Mouse (Mus musculus): Measurements from ENCODE around the gene Nup155. TPM values are rescaled to one million over a fixed set of nuclear protein-coding genes. Genes with fewer than 3 reads are reported as not detected.
"Not testable (repeated sequence)": the region's sequence is repeated elsewhere in the genome, so short reads cannot be mapped to it uniquely, and the experiment has no call there.

Gene Nup155
- 1 to 10 TPM; 9.1 to 9.6 TPM for total RNA-seq (2021)
- long read RNA-seq, experiment 1, full-length matches to known transcripts = 2 of 2 reads
- long read RNA-seq, experiment 1, partial matches to known transcripts = 0 of 2 reads
- long read RNA-seq, experiment 1, other reads (novel, unspliced or antisense) = 0 of 2 reads
- long read RNA-seq, experiment 2, partial matches to known transcripts = 3 of 3 reads
- long read RNA-seq, experiment 2, other reads (novel, unspliced or antisense) = 0 of 3 reads

DNA sequence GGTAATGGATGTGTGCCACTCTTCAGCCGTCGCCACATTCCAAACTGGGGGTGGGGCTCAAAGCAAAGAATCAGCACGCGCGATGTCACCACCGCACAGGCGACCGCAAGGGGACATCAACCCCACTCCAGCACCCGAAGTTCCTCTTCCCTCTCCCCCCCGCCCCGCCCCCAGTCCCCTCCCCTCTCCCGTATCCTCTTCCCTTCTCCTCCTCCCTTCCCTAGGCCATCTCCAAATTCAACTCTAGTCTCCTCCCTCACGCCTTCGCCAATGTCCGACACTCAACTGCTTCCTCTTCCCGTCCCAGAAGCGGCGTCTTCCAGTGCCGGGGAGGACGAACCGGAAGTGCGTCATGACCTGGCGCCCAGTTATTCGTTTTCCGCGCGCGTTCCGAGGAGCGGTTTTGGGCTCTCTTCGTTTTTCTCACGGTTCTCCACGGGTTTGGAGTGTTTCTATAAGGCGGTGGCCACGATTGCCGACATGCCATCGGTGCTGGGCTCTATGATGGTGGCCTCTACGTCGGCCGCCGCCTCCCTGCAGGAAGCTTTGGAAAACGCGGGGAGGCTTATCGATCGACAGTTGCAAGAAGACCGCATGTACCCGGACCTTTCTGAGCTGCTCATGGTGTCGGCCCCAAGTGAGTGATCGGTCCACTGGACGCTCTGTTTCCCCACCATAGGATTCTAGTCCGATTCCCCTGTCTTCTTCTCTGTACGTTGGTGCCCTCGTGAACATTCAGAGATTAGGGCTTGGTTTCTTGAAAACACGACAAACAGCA, at the start of gene Nup155:
TSS of gene Nup155 (plus strand) at position 308 of the 778 bp plus-strand sequence.
- DNase-seq = peak; percentile 95

DNA sequence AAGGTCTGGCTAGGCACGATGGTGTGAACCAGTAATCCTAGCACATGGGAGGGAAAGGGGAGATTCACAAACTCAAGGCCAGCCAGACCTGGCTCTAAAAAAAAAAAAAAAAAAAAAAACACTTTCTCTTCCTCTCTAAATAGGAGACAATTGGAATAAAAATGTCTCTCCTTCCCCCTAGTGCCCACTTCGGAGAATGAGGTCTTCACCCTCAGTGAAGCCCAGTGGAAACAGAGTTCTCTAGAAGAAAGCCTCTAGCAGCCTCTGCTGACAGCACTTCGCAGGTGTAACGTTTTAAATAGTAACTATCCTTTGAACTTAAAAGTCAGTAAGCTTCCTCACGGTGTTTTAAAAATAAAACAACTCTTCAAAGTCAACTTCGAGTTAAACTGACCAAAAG, 43.9 kb upstream of the Nup155 start:
- no peak for DNase-seq

GRCm38 (mm10) chr15:8073159-8073558, 35.9 kb upstream of the Nup155 start:
- DNase-seq = not testable (repeated sequence)

GRCm38 (mm10) chr15:8082139-8082538, 26.9 kb upstream of the Nup155 start:
- DNase-seq = no peak

DNA sequence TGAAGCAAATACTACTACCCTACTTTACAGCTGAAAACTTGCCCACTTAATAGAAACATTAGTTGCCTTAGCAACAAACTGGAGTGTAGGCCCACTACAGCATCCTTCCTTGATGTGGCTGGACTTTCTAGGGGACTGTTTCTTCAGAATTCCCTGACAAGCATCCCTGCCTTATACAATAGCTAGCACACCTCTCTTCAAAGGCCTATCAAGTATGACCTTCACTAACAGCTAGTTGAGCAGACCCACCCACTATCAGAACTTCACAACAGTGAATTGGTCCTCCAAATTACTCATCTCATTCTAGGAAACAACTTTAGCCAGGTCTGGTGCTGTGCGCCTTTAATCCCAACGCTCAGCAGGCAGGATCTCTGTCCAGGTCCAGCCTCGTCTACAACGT, 21.8 kb upstream of the Nup155 start:
- DNase-seq = no peak

DNA sequence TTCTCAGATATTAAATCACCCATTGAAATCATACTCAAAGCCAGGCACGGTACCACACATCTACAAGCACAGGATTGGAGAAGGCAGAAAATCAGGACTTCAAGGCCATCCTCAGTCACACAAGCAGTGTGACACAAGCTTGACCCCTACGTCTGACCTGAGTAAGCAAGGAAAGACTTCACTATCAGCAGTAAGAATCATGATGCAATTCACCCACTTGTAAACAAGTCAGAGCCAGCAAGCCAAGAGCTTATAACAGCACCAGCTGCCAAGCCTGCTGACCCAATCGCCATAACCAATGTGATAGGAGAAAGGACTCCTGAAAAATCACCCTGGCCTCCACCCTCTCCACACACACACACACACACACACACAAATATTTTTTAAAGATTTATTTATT, 20.4 kb upstream of the Nup155 start:
- DNase-seq = no peak

GRCm38 (mm10) chr15:8090685-8091084, 18.4 kb upstream of the Nup155 start:
- DNase-seq = no peak

DNA sequence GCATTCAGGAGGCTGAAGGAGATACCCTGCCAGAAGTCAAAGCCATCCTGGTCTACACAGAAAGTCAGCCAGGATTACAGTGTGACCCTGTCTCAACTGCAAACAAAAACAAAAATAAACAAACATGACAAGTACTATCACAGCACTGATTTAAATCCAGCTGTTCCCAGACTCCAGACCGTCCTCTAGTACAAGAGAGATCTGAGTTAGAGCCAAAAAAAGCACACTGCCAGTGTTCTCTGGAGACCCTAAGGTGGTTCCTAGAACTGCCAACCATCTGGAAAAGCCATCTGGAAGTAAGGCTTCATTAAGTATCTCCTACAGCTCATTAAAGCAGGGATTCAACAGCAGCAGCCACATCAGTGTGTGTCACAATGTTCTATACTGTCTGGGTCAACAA, 16.4 kb upstream of the Nup155 start:
- DNase-seq = not testable (repeated sequence)

GRCm38 (mm10) chr15:8097853-8098252, 11.2 kb upstream of the Nup155 start:
- peak; percentile 29 to 65 for DNase-seq

- DNase-seq = peak; percentile 96 to 99
Measured at GRCm38 (mm10) chr15:8098774-8099749, 10.0 kb upstream of the Nup155 start, which contains the start of gene Wdr70. Wdr70 (minus strand) TSS chr15:8099209.

GRCm38 (mm10) chr15:8101975-8102542, 7.0 kb upstream of the Nup155 start:
- not testable (repeated sequence) for DNase-seq

DNA sequence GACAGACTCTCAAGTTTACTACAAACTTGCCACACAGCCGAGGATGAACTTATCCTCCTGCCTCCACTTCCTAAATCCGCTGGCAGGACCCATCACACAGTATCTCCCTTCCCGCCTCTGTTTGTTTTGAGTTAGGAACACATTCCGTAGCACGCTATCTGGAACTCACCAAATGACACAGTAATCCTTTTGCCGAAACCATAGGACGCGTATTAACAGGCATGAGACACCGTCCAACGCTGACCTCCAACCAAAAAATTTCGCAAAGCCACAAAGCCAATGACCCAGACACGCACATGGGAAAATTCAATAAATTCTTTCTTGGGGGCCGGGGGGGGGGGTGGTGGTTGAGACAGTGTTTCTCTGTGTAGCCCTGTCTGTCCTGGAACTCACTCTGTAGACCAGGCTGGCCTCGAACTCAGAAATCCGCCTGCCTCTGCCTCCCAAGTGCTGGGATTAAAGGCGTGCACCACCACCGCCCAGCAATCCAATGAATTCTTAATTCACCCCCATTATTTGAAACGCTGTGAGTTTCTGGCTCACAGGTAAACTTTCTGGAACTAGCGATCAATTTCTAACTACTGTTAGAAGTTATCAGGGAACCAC, 610 bp upstream of the Nup155 start:
- peak in 1 of 2 experiments; percentile 14 for DNase-seq

- DNase-seq = no peak
Measured at GRCm38 (mm10) chr15:8109782-8110181, 709 bp downstream of the Nup155 start.

- DNase-seq = no peak
Measured at GRCm38 (mm10) chr15:8129281-8129680, 20.2 kb downstream of the Nup155 start.

DNA sequence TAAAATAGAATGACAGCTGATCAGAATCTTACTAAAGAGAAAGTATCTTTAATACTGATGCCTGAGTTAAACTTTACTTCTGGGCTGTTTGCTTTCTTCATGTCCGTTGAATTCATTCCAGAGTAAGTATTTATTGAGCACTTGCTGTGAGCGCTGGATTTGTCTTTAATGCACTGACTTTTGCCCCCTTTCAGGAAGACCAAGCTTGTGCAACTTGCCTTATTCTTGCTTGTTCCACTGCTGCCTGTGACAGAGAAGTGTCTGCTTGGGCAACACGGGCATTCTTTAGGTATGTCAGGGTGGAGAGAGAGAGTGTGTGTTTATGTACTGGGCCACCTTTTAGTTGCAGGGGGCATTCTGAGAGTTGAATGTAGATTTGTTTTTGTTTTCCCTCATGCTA, 22.2 kb downstream of the Nup155 start:
- DNase-seq = no peak

DNA sequence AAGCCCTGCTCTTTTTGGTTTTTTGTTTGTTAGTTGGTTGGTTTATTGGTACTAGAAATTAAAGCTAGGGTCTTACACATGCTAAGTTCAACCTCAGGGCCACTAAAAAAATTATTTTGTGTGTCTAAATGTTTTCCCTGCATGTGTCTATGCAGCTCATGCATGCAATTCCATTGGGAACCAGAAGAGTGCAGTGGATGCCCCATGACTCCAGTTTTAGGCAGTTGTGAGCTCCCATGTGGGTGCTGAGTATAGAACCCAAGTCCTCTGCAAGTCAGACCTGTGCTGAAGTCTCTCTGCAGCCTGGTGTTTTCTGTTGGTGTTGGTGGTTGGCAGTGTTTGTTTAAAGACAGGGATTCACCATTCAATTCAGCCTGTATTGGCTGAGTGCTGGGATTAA, 22.7 kb downstream of the Nup155 start:
- no peak for DNase-seq

DNA sequence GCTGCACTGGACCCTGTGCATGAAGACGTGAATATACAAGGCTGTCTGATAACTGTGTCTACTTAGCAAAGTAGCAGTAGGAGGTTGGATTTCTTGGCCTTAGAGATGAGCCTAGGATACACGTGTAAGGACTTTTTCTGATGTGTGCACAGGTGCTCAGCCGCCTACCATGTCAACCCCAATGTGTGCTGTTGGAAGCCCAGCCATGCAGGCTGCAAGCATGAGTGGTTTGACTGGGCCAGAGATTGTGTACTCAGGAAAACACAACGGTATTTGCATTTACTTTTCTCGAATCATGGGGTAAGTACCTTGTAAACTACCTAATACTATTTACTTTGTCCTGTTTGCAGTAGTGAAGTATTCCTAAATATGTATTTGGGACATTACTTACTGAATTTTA, 26.5 kb downstream of the Nup155 start:
- no peak for DNase-seq

GRCm38 (mm10) chr15:8161841-8162240, 52.8 kb downstream of the Nup155 start:
- no peak for DNase-seq

DNA sequence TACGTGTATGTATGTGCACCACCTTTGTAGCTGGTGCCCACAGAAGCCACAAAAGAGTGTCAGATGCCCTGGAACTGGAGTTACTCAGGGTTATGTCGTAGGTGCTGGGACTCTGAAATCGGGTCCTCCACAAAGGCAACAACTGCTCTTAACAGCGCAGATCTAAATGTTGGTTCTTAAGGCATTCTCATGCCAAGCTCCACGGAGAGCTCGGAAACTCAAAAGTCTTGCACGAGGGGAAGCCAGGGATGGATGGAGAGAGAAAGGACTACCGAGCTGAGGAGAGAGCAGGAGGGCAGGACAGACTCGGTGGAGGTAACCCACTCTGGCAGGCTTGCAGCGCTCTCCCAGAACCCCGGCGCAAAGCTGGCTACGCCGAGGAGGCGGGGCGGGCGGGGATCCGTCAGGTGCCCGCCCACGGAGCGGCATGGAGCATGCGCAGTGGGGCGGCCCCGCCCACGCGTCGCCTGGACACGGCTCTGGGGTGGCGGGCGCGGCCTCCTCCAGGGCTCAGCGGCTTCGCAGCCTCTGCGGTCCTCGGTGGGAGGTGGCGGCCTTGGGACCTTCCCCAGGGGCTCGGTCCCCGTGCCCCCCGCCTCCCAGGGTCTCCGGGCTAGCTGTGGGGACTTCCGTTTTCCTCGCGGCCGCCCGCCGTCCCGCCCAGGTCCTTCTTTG, 59.7 kb downstream of the Nup155 start, which contains the start of gene Cplane1:
TSS of gene Cplane1 (plus strand) at position 516 of the 675 bp plus-strand sequence.
- DNase-seq = peak; percentile 94 to 95

DNA sequence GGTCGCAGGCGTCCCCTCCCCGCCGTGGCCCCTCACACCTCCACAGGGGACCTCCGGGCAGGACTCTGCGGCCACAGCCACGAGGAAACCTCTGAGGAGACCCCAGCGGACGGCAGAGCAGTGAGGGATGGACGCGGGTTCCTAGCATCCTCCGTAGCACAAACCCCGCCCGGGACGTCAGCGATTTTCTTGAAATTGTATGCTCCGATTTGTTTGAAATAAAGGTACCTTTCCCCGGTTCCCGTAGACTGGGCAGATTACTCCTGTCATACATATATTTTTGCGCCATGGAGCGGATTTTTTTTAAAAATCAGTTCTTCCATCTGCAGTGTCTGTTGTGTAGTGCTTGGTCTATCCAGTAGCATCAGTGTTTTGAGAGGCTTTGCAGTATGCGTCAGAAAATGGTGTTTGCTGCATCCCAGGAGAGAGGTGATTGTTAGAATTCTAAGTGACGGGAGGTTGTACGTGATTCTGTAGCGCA, 60.2 kb downstream of the Nup155 start:
- no peak for DNase-seq

DNA sequence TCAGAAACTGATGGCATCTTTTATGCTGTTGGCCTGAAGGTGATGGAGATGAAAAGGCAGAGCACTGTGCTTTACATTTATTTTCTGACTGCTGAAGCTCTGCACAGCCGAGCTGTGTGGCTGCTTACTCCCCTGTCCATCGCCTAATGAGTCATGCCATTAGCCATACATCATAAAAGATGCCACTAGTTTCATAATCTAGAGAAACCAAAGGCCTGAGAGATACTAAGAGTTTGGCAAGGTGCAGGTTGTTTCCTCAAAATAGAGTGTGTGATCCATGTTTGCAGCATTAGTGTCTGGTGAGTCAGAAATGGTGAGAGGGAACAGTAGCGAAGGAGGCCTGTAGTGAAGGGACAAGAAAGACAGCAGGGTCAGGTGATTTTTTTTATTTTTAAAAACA, 80.5 kb downstream of the Nup155 start:
- DNase-seq = no peak
